Mouse (Mus musculus): ENCODE results near the gene Hdac5. TPM values are rescaled to one million over a fixed set of nuclear protein-coding genes. Genes with fewer than 3 reads are reported as not detected.

The Hdac5 gene
- total and polyA plus RNA-seq, 2 experiments from 2014 or later = 69.4 to 170 TPM

GRCm38 (mm10) chr11:102226067-102226978, 3.6 kb downstream of the Hdac5 start:
- no peak for TF ChIP-seq CTCF (IDR thresholded peaks at IDR 0.05; ENCODE audit: low read depth)
- Histone ChIP-seq H3K4me1 (ENCODE audit: insufficient read depth) (peaks cover 27% of the 10 kb centered on the region), H3K36me3 (ENCODE audit: insufficient read depth) (peaks cover 26% of the 10 kb centered on the region), H3K9ac (peak overlapping the region; percentile 86; the same call in 1 of the 2 replicates), H3K27me3 (ENCODE audit: insufficient read depth, low read length) (no peaks in the 10 kb centered on the region), H3K4me2 (ENCODE audit: low read depth) (peak overlapping the region; percentile 74), H3K9me3 (ENCODE audit: low read length) (no peaks in the 10 kb centered on the region), H3K27ac (ENCODE audit: low read depth, low read length) (peak overlapping the region; percentile 95), H3K4me3 (ENCODE audit: low read depth, low read length) (peak overlapping the region; percentile 96)
- 55% methylated on average over 12 of the region's 12 CpGs for WGBS
- ATAC-seq (no peak), DNase-seq (no peak)

- 58% methylated on average over 5 of the region's 5 CpGs for WGBS
- ATAC-seq (no peak), DNase-seq (no peak)
- H3K27ac ChIP-seq (ENCODE audit: low read depth, low read length) = no peak overlapping the region
- peaks cover 27% of the 10 kb centered on the region for H3K4me1 ChIP-seq (ENCODE audit: insufficient read depth)
- peaks cover 38% of the 10 kb centered on the region for H3K36me3 ChIP-seq (ENCODE audit: insufficient read depth)
- H3K4me2 ChIP-seq (ENCODE audit: low read depth) = peak overlapping the region; percentile 41
- H3K9ac ChIP-seq = 0 out of 2 replicates have a peak overlapping the region, but pooled peaks have one; percentile 22
- H3K9me3 ChIP-seq (ENCODE audit: low read length) = no peaks in the 10 kb centered on the region
- no peak overlapping the region for H3K4me3 ChIP-seq (ENCODE audit: low read depth, low read length)
- no peaks in the 10 kb centered on the region for H3K27me3 ChIP-seq (ENCODE audit: insufficient read depth, low read length)
- TF ChIP-seq CTCF (IDR thresholded peaks at IDR 0.05; ENCODE audit: low read depth) = no peak
Measured at GRCm38 (mm10) chr11:102225221-102225620, 4.7 kb downstream of the Hdac5 start.

GRCm38 (mm10) chr11:102224686-102225085, 5.3 kb downstream of the Hdac5 start:
- no peaks in the 10 kb centered on the region for H3K9me3 ChIP-seq (ENCODE audit: low read length)
- 0 out of 2 replicates have a peak overlapping the region, but pooled peaks have one; percentile 22 for H3K9ac ChIP-seq
- peaks cover 33% of the 10 kb centered on the region for H3K4me1 ChIP-seq (ENCODE audit: insufficient read depth)
- peak overlapping the region; percentile 41 for H3K4me2 ChIP-seq (ENCODE audit: low read depth)
- TF ChIP-seq CTCF (IDR thresholded peaks at IDR 0.05; ENCODE audit: low read depth) = no peak
- no peak overlapping the region; the same call in 1 of the 2 replicates for H3K4me3 ChIP-seq (ENCODE audit: low read depth, low read length)
- H3K36me3 ChIP-seq (ENCODE audit: insufficient read depth) = peaks cover 42% of the 10 kb centered on the region
- no peaks in the 10 kb centered on the region for H3K27me3 ChIP-seq (ENCODE audit: insufficient read depth, low read length)
- WGBS = 13% methylated on average over 22 of the region's 22 CpGs
- no peak for ATAC-seq
- no peak for DNase-seq
- H3K27ac ChIP-seq (ENCODE audit: low read depth, low read length) = no peak overlapping the region

GRCm38 (mm10) chr11:102223166-102223565, 6.8 kb downstream of the Hdac5 start:
- peaks cover 40% of the 10 kb centered on the region for H3K4me1 ChIP-seq (ENCODE audit: insufficient read depth)
- 47% methylated on average over 6 of the region's 6 CpGs for WGBS
- H3K36me3 ChIP-seq (ENCODE audit: insufficient read depth) = peaks cover 42% of the 10 kb centered on the region
- ATAC-seq (no peak), DNase-seq (peak; percentile 68)
- H3K27me3 ChIP-seq (ENCODE audit: insufficient read depth, low read length) = no peaks in the 10 kb centered on the region
- H3K4me3 ChIP-seq (ENCODE audit: low read depth, low read length) = no peak overlapping the region
- peak; percentile 71 for TF ChIP-seq CTCF (IDR thresholded peaks at IDR 0.05; ENCODE audit: low read depth)
- 0 out of 2 replicates have a peak overlapping the region, but pooled peaks have one; percentile 8 for H3K4me2 ChIP-seq (ENCODE audit: low read depth)
- no peaks in the 10 kb centered on the region for H3K9me3 ChIP-seq (ENCODE audit: low read length)
- no peak overlapping the region for H3K9ac ChIP-seq
- H3K27ac ChIP-seq (ENCODE audit: low read depth, low read length) = no peak overlapping the region

- H3K4me1 ChIP-seq (ENCODE audit: insufficient read depth) = peaks cover 46% of the 10 kb centered on the region
- H3K9ac ChIP-seq = no peak overlapping the region
- WGBS = 67% methylated on average over 8 of the region's 8 CpGs
- no peak for TF ChIP-seq CTCF (IDR thresholded peaks at IDR 0.05; ENCODE audit: low read depth)
- H3K27me3 ChIP-seq (ENCODE audit: insufficient read depth, low read length) = no peaks in the 10 kb centered on the region
- no peak for ATAC-seq
- no peak overlapping the region for H3K4me3 ChIP-seq (ENCODE audit: low read depth, low read length)
- H3K27ac ChIP-seq (ENCODE audit: low read depth, low read length) = no peak overlapping the region
- DNase-seq = no peak
- peaks cover 46% of the 10 kb centered on the region for H3K36me3 ChIP-seq (ENCODE audit: insufficient read depth)
- H3K4me2 ChIP-seq (ENCODE audit: low read depth) = no peak overlapping the region
- no peaks in the 10 kb centered on the region for H3K9me3 ChIP-seq (ENCODE audit: low read length)
Measured at GRCm38 (mm10) chr11:102221954-102222351, 8.0 kb downstream of the Hdac5 start.

- WGBS = 88% methylated on average over 8 of the region's 8 CpGs
- peaks cover 44% of the 10 kb centered on the region for H3K4me1 ChIP-seq (ENCODE audit: insufficient read depth)
- ATAC-seq = no peak
- no peak overlapping the region for H3K9ac ChIP-seq
- no peak overlapping the region for H3K4me2 ChIP-seq (ENCODE audit: low read depth)
- no peak for DNase-seq
- no peaks in the 10 kb centered on the region for H3K27me3 ChIP-seq (ENCODE audit: insufficient read depth, low read length)
- no peak overlapping the region for H3K4me3 ChIP-seq (ENCODE audit: low read depth, low read length)
- no peaks in the 10 kb centered on the region for H3K9me3 ChIP-seq (ENCODE audit: low read length)
- H3K27ac ChIP-seq (ENCODE audit: low read depth, low read length) = no peak overlapping the region
- H3K36me3 ChIP-seq (ENCODE audit: insufficient read depth) = peaks cover 46% of the 10 kb centered on the region
- no peak for TF ChIP-seq CTCF (IDR thresholded peaks at IDR 0.05; ENCODE audit: low read depth)
Measured at GRCm38 (mm10) chr11:102221243-102221953, 8.6 kb downstream of the Hdac5 start.

Data from forebrain, postnatal 0 days (tissue).